Mouse (Mus musculus) ES-E14 (cell line): ENCODE data around the gene Dnase1l3.

Experiments
- HCFC1 ChIP-seq: IDR thresholded peaks from 2 replicates; pipeline ENCODE4 v1.6.1; 2012; ENCODE audit warnings: low read length, inconsistent platforms, borderline replicate concordance; ENCODE audit not compliant: insufficient read depth
- ZC3H11A ChIP-seq: IDR thresholded peaks from 2 replicates; pipeline ENCODE4 v1.6.1; 2012; ENCODE audit warnings: low read depth, mild to moderate bottlenecking, inconsistent platforms, low read length, borderline replicate concordance

GRCm38 (mm10) chr14:8035951-8036350 is 41.6 kb upstream of the Dnase1l3 start:
- TF ChIP-seq ZC3H11A: no peak
- no peak for TF ChIP-seq HCFC1
